Mouse (Mus musculus) liver, embryonic 14.5 days (tissue): ENCODE measurements around the gene Eif3f. TPM values are rescaled to one million over a fixed set of nuclear protein-coding genes. Genes with fewer than 3 reads are reported as not detected.

Experiments used
- ATAC-seq: fragments of 200-750 bp; cut with Nextera tagmentation; 2 replicates; pipeline ENCODE4 v1.8.0; 2017; ENCODE audit warnings: moderate number of reproducible peaks, mild to moderate bottlenecking, moderate library complexity; ENCODE audit not compliant: insufficient read depth
- DNase-seq, 3 experiments: peaks; one replicate each; pipeline ENCODE4 v3.0.0-alpha.2; 2012 to 2013; ENCODE audit warnings: low read depth in 3 of 3, low spot score in 3 of 3
- H3K27ac ChIP-seq: fragments of 300-500 bp; sonication (generic); 2 replicates; pipeline ENCODE4 v1.5.1; 2014; ENCODE audit warnings: moderate library complexity, mild to moderate bottlenecking, control low read depth, inconsistent platforms
- H3K27me3 ChIP-seq: fragments of 300-500 bp; sonication (generic); 2 replicates; pipeline ENCODE4 v1.6.1; 2014; ENCODE audit warnings: mild to moderate bottlenecking, low read length, moderate library complexity; ENCODE audit not compliant: control insufficient read depth, insufficient read depth
- H3K36me3 ChIP-seq: fragments of 300-500 bp; sonication (generic); replicated peaks from 2 replicates; pipeline ENCODE4 v1.6.1; 2014; ENCODE audit warnings: low read depth; ENCODE audit not compliant: control insufficient read depth, insufficient read depth
- H3K4me1 ChIP-seq, 2 experiments: fragments of 200-500 bp in 1 of 2; fragments of 300-500 bp in 1 of 2; sonication (generic) in 1 of 2; replicated peaks; 2 replicates each; pipeline ENCODE4 v1.6.1; 2012 to 2014; ENCODE audit warnings: antibody characterized with exemption in 1 of 2, inconsistent platforms in 1 of 2, low read length in 1 of 2; ENCODE audit not compliant: control insufficient read depth in 2 of 2, insufficient read depth in 2 of 2
- H3K4me2 ChIP-seq: fragments of 300-500 bp; sonication (generic); 2 replicates; pipeline ENCODE4 v1.6.1; 2014; ENCODE audit warnings: low read depth, mild to moderate bottlenecking, control low read depth, moderate library complexity
- H3K4me3 ChIP-seq, 2 experiments: fragments of 200-500 bp in 1 of 2; fragments of 300-500 bp in 1 of 2; sonication (generic) in 1 of 2; 2 replicates each; pipeline ENCODE4 v1.5.1; 2012 to 2014; ENCODE audit warnings: low read depth in 2 of 2, low read length in 2 of 2, mild to moderate bottlenecking in 2 of 2, control low read depth in 1 of 2, inconsistent platforms in 1 of 2, moderate library complexity in 1 of 2; ENCODE audit not compliant: insufficient read depth in 1 of 2
- H3K9ac ChIP-seq: fragments of 300-500 bp; sonication (generic); replicated peaks from 2 replicates; pipeline ENCODE4 v1.6.1; 2014; ENCODE audit warnings: mild to moderate bottlenecking, control low read depth, moderate library complexity
- H3K9me3 ChIP-seq: fragments of 300-500 bp; sonication (generic); 2 replicates; pipeline ENCODE4 v1.6.1; 2016; ENCODE audit warnings: low read length, mixed read lengths; ENCODE audit not compliant: control insufficient read depth
- CTCF ChIP-seq: IDR thresholded peaks from 2 replicates; pipeline ENCODE4 v1.5.1; 2016; ENCODE audit warnings: antibody characterized with exemption, low read depth, control low read depth
- EP300 ChIP-seq: IDR thresholded peaks from 2 replicates; pipeline ENCODE4 v1.6.1; 2016; ENCODE audit warnings: antibody characterized with exemption, low read depth
- WGBS: fragments of 180-500 bp; shearing (Covaris S2); extraction: QIAGEN DNeasy Blood & Tissue Kit; methylation state at CpG from one replicate; pipeline ENCODE4 v1.1.7; 2014; ENCODE audit not compliant: insufficient replicate concordance; 5-methylcytosine and 5-hydroxymethylcytosine counted together
- polyA plus RNA-seq, 2 experiments: library from polyadenylated mRNA; depleted of rRNA in 1 of 2; stranded (reverse) in 1 of 2; unstranded in 1 of 2; fragments of >200 nt; fragmentation: Nextera tagmentation in 1 of 2; extraction: Ambion mirVana in 1 of 2; gene quantifications; 2 replicates each; pipeline versions ENCODE4 v1.2.1 to v1.2.3; 2012 to 2014

Gene Eif3f
- polyA plus RNA-seq, 2 experiments: 37.2 to 39.0 TPM

DNA sequence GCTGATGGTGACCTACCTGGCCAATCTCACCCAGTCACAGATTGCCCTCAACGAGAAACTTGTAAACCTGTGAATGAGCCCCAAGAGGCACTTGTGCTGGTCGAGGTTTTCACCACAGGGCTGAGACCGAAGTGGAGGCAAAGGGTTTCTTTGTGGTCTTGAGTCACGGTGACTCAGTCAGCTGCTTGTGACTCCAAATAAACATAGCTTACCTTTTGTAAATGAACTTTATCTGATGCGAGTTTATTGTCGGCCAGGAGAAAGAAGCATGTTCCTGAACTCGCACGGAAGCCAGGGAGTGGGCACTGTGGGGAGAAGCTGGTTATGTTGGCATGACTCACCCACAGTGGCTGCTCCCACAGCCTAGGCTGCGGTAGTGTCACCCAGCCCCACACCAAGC lies 7.2 kb downstream of the Eif3f start:
- Histone ChIP-seq H3K27ac (no peak overlapping the region), H3K4me1 (no peaks in the 10 kb centered on the region), H3K4me2 (no peak overlapping the region), H3K27me3 (no peaks in the 10 kb centered on the region), H3K4me3 (no peak overlapping the region), H3K36me3 (peaks cover 43% of the 10 kb centered on the region), H3K9ac (no peak overlapping the region), H3K9me3 (no peaks in the 10 kb centered on the region)
- TF ChIP-seq CTCF (no peak), EP300 (no peak)
- DNase-seq (no peak), ATAC-seq (no peak)
- WGBS: 81% methylated on average over 9 of the region's 9 CpGs

DNA sequence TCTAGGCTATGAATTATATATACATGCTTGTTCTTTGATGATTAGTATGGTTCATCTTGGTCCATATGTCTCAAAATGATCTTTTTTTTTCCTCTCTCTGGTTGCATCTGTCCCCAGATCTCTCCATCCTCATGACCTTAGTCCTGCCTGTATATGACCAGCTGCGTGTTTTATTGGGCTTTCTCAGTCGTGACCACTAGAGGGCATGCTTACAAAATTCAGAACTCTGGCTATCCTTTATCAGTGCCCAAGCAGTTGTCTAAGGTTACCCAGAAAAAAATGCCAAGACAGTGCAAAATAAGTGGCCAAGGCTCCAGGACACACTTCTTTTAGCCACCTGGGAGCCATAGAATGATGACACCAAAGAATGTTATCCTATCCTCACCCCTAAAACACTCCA lies 9.8 kb downstream of the Eif3f start:
- Histone ChIP-seq H3K9me3 (no peaks in the 10 kb centered on the region), H3K36me3 (peaks cover 28% of the 10 kb centered on the region), H3K9ac (no peak overlapping the region), H3K27me3 (no peaks in the 10 kb centered on the region), H3K27ac (no peak overlapping the region), H3K4me1 (no peaks in the 10 kb centered on the region), H3K4me3 (no peak overlapping the region), H3K4me2 (no peak overlapping the region)
- peak; percentile 39 to 50 (median 41) for DNase-seq
- ATAC-seq: peak; percentile 60
- 8% methylated on average over 2 of the region's 2 CpGs for WGBS
- no peak for TF ChIP-seq EP300
- peak; percentile 75 for TF ChIP-seq CTCF

- H3K27me3 ChIP-seq: peaks cover 39% of the 10 kb centered on the region
- H3K9me3 ChIP-seq: no peaks in the 10 kb centered on the region
- no peak overlapping the region for H3K27ac ChIP-seq
- H3K9ac ChIP-seq: no peak overlapping the region
- no peak for ATAC-seq
- no peak for DNase-seq
- H3K36me3 ChIP-seq: no peaks in the 10 kb centered on the region; the same call in none of the 2 replicates
- H3K4me3 ChIP-seq: no peak overlapping the region
- H3K4me1 ChIP-seq: no peaks in the 10 kb centered on the region
- H3K4me2 ChIP-seq: no peak overlapping the region
- TF ChIP-seq CTCF: no peak
- no peak for TF ChIP-seq EP300
Observed at GRCm38 (mm10) chr7:108948611-108949010, 14.4 kb downstream of the Eif3f start.

DNA sequence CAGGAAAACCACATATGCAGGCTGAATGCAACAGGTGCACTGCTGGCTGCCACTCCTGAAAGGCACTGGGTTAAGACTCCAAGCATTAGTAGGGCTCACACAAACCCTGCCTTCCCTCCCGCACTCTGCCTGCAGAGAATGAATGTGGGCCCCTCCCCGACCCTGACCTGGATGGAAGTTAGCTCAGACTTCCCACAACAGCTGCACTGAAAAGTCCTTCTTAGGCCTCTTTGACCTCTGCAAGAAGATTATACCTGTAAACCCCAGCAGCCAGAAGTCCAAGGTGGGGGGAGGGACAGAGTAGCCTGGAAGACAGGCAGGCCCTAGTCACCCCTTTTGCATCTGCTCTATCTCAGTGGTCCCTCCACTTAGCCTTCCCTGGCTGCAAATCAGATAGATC lies 15.1 kb downstream of the Eif3f start:
- H3K4me3 ChIP-seq: no peak overlapping the region
- H3K9me3 ChIP-seq: no peaks in the 10 kb centered on the region
- DNase-seq: no peak
- no peak overlapping the region for H3K27ac ChIP-seq
- H3K27me3 ChIP-seq: peaks cover 39% of the 10 kb centered on the region
- H3K4me2 ChIP-seq: no peak overlapping the region
- TF ChIP-seq CTCF (no peak), EP300 (no peak)
- ATAC-seq: no peak
- H3K4me1 ChIP-seq: no peaks in the 10 kb centered on the region
- 46% methylated on average over 2 of the region's 2 CpGs for WGBS
- H3K36me3 ChIP-seq: no peaks in the 10 kb centered on the region; the same call in none of the 2 replicates
- no peak overlapping the region for H3K9ac ChIP-seq

- H3K27ac ChIP-seq: no peak within 1 kb of the TSS
- peaks cover 39% of the 10 kb centered on the region for H3K27me3 ChIP-seq
- no peak for DNase-seq
- peak within 1 kb of the TSS; percentile 24 for H3K4me2 ChIP-seq
- no peaks in the 10 kb centered on the region; the same call in 1 of the 2 replicates for H3K36me3 ChIP-seq
- no peak within 1 kb of the TSS for H3K9ac ChIP-seq
- 4% methylated on average over 43 of the region's 44 CpGs for WGBS
- ATAC-seq: no peak
- no peak within 1 kb of the TSS for H3K4me3 ChIP-seq
- no peak for TF ChIP-seq CTCF
- TF ChIP-seq EP300: no peak
- H3K9me3 ChIP-seq: no peaks in the 10 kb centered on the region
- no peaks in the 10 kb centered on the region for H3K4me1 ChIP-seq
Observed at GRCm38 (mm10) chr7:108950312-108950761, 16.1 kb downstream of the Eif3f start, which contains the start of gene Tub. Gene Tub (plus strand): TSS chr7:108950338.
